Mouse (Mus musculus): ENCODE measurements around the gene Ap5s1. TPM values are rescaled to one million over a fixed set of nuclear protein-coding genes. Genes with fewer than 3 reads are reported as not detected.

Ap5s1 gene
- polyA plus RNA-seq, 1 experiment from 2014 or later: 26.7 TPM

DNA sequence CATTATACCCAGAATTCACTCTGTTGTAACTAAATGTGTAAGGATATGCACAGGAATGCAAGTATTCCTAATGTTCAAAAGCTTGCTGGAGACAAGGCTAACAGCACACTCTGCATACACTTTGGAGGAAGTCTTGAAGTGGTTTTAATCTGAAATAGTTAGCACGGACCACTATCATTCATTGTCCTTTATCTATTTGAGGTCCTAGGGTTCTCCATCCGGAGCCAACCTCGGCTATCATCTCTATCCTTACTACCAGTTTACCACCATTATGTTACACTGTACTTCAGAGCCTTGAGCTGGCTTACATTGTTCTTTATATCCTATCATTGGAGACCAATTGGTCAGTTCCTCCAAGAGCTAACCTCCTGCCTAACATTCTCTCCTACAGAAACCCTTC lies 20.4 kb downstream of the Ap5s1 start:
- Histone ChIP-seq H3K36me3 (no peaks in the 10 kb centered on the region), H3K9me3 (no peaks in the 10 kb centered on the region), H3K27ac (no peak overlapping the region), H3K27me3 (no peaks in the 10 kb centered on the region), H3K9ac (no peak overlapping the region), H3K4me3 (no peak overlapping the region), H3K4me2 (no peak overlapping the region), H3K4me1 (no peaks in the 10 kb centered on the region)
- ATAC-seq (ENCODE audit: insufficient number of reproducible peaks, low FRiP score, low TSS enrichment, low read depth): no peak
- WGBS: 84% methylated on average over 3 of the region's 3 CpGs

DNA sequence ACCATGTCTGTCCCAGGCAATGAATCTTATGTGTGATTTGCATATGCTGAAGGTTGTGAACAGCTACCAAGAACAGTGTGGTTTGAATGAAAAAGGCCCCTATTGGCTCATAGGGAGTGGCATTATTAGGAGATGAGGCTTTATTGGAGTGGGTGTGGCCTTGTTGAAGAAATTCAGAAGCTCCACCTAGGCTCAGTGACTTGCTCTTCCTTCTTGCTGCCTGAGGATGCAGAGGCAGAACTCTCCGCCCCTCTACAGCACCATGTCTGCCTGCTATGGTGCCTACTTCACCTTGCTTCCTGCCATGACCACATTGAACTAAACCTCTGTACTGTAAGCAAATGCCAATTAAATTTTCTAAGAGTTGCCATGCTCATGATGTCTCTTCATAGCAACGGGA lies 25.7 kb downstream of the Ap5s1 start:
- H3K9me3 ChIP-seq: no peaks in the 10 kb centered on the region
- H3K9ac ChIP-seq: no peak overlapping the region
- no peaks in the 10 kb centered on the region for H3K27me3 ChIP-seq
- ATAC-seq (ENCODE audit: insufficient number of reproducible peaks, low FRiP score, low TSS enrichment, low read depth): no peak
- WGBS: 87% methylated on average over 2 of the region's 2 CpGs
- no peak overlapping the region for H3K4me3 ChIP-seq
- peaks cover 18% of the 10 kb centered on the region for H3K4me1 ChIP-seq
- no peaks in the 10 kb centered on the region for H3K36me3 ChIP-seq
- no peak overlapping the region for H3K4me2 ChIP-seq
- no peak overlapping the region for H3K27ac ChIP-seq

DNA sequence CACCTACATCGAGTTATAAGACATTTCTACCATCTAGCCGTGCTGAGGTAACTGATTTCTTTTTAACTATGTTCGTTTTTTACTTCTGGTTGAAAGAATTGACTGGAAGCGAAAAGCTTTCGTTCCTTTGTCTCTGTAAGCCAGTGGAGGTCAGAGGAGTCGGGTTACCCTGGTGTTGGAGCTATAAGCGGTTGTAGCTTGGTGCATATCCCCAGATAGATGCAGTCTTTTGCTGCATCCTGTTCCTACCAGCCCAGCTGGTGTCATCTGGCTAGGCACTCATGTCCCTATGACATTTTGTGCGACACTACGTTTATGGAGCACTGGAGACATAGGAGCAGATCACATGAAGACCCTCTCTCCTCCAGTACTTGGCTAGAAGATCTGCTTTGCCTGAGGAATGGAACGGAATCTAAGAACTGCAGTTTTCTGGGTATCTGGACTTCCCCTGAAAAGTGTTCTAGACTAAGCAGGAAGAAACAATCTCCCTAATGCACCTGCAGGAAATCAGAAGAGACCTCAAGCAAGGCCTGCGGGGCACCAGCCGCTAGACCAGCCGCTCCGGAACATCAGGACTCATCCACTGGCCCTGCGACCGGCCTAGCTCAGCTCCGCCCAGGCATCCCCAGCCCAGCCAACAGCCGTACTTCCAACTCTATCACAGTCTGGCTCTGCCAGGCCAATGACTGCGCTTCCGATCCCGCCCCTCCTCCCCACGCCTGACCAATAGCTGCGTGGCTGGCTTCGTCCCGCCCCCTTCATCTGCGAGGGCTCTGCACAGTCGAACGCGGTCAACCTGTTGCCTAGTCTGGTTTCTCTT lies 26.6 kb downstream of the Ap5s1 start, which contains the start of gene Mavs:
Gene Mavs, plus strand, starts transcription at position 757 of the 820 bp plus-strand sequence.
- Histone ChIP-seq H3K36me3 (peaks cover under 1% of the 10 kb centered on the region; the same call in 1 of the 2 replicates), H3K9me3 (no peaks in the 10 kb centered on the region), H3K4me2 (peak within 1 kb of the TSS; percentile 81), H3K4me3 (peak within 1 kb of the TSS; percentile 54), H3K27ac (peak within 1 kb of the TSS; percentile 63), H3K27me3 (no peaks in the 10 kb centered on the region), H3K9ac (peak within 1 kb of the TSS; percentile 61), H3K4me1 (peaks cover 18% of the 10 kb centered on the region)
- peak; percentile 99 for ATAC-seq (ENCODE audit: insufficient number of reproducible peaks, low FRiP score, low TSS enrichment, low read depth)
- WGBS: 9% methylated on average over 29 of the region's 29 CpGs

DNA sequence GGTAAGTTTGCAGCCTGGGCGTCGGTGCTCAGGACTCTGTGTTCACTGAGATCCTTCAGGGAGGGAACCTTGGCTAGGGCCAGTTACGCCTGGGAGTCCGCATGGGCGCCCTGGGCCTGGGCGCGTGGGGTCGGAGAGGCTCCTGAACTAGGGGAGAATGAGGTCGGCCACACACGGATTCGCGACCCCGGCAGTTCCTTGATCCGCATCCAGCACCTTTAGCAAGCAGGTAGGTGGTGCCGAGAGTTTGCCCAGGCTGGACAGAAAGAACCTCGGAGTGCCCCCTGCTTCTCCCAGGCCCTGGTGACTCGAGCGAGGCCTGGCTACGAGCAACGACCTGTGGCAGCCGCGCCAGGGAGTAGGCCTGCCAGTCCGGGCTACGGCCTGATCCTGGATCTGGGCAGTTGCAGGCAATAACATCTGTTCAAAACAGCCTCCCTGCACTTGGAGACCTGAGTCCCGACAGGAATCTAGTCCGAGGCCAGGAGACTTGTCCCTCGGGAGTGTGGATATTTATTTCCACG lies 27.3 kb downstream of the Ap5s1 start:
- no peaks in the 10 kb centered on the region for H3K9me3 ChIP-seq
- WGBS: 12% methylated on average over 28 of the region's 28 CpGs
- H3K4me3 ChIP-seq: peak overlapping the region; percentile 54
- H3K9ac ChIP-seq: peak overlapping the region; percentile 61
- ATAC-seq (ENCODE audit: insufficient number of reproducible peaks, low FRiP score, low TSS enrichment, low read depth): no peak
- H3K4me1 ChIP-seq: peaks cover 18% of the 10 kb centered on the region
- peak overlapping the region; percentile 81 for H3K4me2 ChIP-seq
- peaks cover 7% of the 10 kb centered on the region for H3K36me3 ChIP-seq
- H3K27me3 ChIP-seq: no peaks in the 10 kb centered on the region
- peak overlapping the region; percentile 43 for H3K27ac ChIP-seq

DNA sequence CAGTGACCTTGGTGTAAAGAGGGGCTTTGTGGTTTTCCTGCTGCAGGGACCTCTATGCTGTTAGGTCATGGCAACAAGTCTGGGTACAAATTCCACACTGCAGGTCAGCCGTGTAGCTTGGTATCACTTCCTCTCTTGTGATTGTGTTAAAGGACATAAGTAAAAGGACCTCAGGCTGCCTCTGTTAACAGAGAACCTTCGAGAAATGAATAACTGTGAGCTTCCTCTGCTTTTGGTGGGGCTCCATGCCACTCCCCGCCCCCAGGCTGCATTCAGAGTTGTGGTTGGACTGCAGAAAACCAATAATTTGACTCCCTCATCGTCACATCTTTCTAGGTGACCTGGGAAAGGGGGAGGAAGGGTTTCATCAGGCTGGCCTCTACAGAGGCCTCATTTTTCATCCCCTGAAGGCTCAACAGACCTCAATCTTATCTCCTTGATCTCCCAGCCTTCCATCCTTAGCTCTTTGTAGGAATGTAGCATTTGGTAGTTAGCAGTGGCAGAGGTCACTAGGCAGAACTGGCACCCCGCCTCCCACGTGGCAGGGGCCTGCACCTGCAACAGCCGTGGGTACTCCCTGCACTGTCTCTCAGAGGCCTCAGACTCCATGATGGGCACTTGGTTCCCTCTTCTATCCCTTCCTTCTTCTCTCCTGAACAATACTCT lies 28.2 kb downstream of the Ap5s1 start:
- peak overlapping the region; percentile 81 for H3K4me2 ChIP-seq
- no peaks in the 10 kb centered on the region for H3K9me3 ChIP-seq
- peak overlapping the region; percentile 54 for H3K4me3 ChIP-seq
- H3K4me1 ChIP-seq: peaks cover 18% of the 10 kb centered on the region
- WGBS: 65% methylated on average over 7 of the region's 7 CpGs
- peaks cover 14% of the 10 kb centered on the region for H3K36me3 ChIP-seq
- H3K9ac ChIP-seq: no peak overlapping the region
- no peak for ATAC-seq (ENCODE audit: insufficient number of reproducible peaks, low FRiP score, low TSS enrichment, low read depth)
- no peak overlapping the region for H3K27ac ChIP-seq
- H3K27me3 ChIP-seq: no peaks in the 10 kb centered on the region

DNA sequence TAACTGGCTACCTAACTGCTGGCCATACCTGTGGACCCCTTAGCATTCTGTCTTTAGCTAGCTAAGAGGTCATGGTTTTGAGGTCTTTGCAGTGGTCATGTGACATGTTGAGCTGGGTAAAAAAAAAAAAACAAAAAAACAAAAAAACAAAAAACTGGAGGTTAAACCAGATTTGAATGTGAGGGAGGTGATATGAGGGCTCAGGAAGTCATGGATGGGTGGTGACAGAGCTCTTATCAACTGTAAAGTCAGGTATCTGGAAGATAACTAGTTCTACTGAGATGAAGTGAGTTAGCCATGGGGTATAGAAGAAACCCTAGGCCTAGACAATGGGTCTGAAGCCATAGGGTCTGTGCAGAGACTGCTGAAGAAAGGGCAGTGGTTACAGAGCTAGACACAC lies 35.3 kb downstream of the Ap5s1 start:
- Histone ChIP-seq H3K27ac (no peak overlapping the region), H3K4me1 (no peaks in the 10 kb centered on the region), H3K4me2 (no peak overlapping the region), H3K36me3 (peaks cover 84% of the 10 kb centered on the region), H3K9me3 (no peaks in the 10 kb centered on the region), H3K27me3 (no peaks in the 10 kb centered on the region), H3K4me3 (no peak overlapping the region), H3K9ac (no peak overlapping the region)
- ATAC-seq (ENCODE audit: insufficient number of reproducible peaks, low FRiP score, low TSS enrichment, low read depth): no peak

DNA sequence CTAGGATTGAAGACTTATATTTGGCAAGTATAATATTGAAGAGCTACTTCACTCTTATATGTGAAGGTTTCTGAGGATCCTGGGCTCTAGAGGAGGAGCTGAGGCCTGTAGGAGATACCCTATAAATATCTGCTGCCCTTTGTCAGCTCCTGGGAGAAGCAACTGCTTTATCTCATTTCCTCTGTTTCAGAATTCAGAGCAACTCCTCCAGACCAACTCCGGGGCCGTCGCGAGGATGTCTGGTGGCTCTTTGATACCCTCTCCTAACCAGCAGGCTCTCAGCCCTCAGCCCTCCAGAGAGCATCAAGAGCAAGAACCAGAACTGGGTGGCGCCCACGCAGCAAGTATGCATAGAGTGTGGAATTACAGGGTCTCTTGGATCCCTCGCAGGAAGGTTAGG lies 36.1 kb downstream of the Ap5s1 start:
- Histone ChIP-seq H3K4me3 (no peak overlapping the region), H3K36me3 (peaks cover 91% of the 10 kb centered on the region), H3K9ac (no peak overlapping the region), H3K27me3 (no peaks in the 10 kb centered on the region), H3K27ac (no peak overlapping the region), H3K9me3 (no peaks in the 10 kb centered on the region), H3K4me2 (no peak overlapping the region), H3K4me1 (no peaks in the 10 kb centered on the region)
- 83% methylated on average over 7 of the region's 7 CpGs for WGBS
- ATAC-seq (ENCODE audit: insufficient number of reproducible peaks, low FRiP score, low TSS enrichment, low read depth): no peak

DNA sequence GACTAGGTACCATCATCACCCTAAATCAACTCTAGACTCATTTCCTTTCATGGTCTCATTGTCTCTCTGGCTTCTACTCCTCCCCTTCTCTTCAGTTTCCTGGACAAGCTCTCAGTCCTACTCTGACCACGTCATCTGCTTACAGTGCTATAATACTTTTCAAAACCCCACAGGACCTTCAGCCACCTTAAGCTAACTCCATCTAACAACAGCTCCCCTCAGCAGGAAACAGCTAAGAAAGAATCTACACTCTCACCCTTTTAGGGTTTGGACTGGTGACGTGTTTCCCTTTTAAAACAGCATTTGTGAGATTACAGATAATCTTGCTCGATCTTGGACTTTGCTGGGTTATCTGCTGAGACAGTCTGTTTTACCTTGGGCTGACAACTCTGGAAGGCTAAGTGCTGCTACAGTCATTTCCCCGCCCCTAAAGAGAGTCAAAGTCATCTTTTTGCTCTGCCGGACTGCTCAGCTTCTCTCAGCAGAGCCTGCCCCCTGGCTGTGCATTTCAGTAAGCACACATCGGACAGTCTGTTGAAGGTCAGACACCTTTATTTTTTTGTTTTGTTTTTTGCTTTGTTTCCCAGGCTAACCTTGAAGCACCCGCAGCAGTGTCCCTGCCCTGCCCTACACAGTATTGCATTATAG lies 46.9 kb downstream of the Ap5s1 start:
- Histone ChIP-seq H3K4me2 (no peak overlapping the region), H3K4me3 (no peak overlapping the region), H3K4me1 (peaks cover 9% of the 10 kb centered on the region), H3K9ac (no peak overlapping the region), H3K36me3 (peaks cover 3% of the 10 kb centered on the region; the same call in 1 of the 2 replicates), H3K27ac (peak overlapping the region; percentile 14; the same call in 1 of the 2 replicates), H3K27me3 (no peaks in the 10 kb centered on the region), H3K9me3 (no peaks in the 10 kb centered on the region)
- ATAC-seq (ENCODE audit: insufficient number of reproducible peaks, low FRiP score, low TSS enrichment, low read depth): no peak
- WGBS: 14% methylated on average over 7 of the region's 7 CpGs

DNA sequence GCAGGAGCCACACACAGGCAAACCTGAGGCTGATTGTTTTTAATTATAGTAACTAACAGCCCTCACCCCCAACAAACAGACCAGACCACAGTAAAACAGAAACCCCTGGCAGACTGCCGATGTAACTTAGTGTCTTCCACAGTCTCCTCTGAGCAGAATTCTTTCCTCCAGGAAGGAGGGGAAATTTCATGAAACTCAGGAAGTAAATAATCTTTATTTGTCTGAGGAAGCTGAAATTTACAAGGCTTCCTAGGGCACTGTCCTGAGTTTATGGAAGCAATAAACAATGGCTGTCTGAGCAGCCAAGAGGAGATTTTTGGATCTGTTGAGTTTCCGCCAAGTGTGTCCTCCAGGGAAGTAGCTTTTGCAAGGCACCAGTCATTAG lies 47.4 kb downstream of the Ap5s1 start:
- no peak overlapping the region for H3K4me2 ChIP-seq
- H3K9ac ChIP-seq: no peak overlapping the region
- H3K4me3 ChIP-seq: no peak overlapping the region
- H3K27ac ChIP-seq: peak overlapping the region; percentile 14; the same call in 1 of the 2 replicates
- peaks cover 9% of the 10 kb centered on the region for H3K4me1 ChIP-seq
- H3K27me3 ChIP-seq: no peaks in the 10 kb centered on the region
- no peaks in the 10 kb centered on the region for H3K9me3 ChIP-seq
- H3K36me3 ChIP-seq: no peaks in the 10 kb centered on the region
- 27% methylated on average over 2 of the region's 2 CpGs for WGBS
- ATAC-seq (ENCODE audit: insufficient number of reproducible peaks, low FRiP score, low TSS enrichment, low read depth): no peak

GRCm38 (mm10) chr2:131255738-131256137 lies 48.9 kb downstream of the Ap5s1 start:
- Histone ChIP-seq H3K4me2 (no peak overlapping the region), H3K4me1 (peaks cover 11% of the 10 kb centered on the region), H3K9me3 (no peaks in the 10 kb centered on the region), H3K27ac (no peak overlapping the region), H3K27me3 (no peaks in the 10 kb centered on the region), H3K36me3 (no peaks in the 10 kb centered on the region), H3K9ac (no peak overlapping the region), H3K4me3 (no peak overlapping the region)
- WGBS: 56% methylated on average over 3 of the region's 3 CpGs
- ATAC-seq (ENCODE audit: insufficient number of reproducible peaks, low FRiP score, low TSS enrichment, low read depth): no peak

- ATAC-seq (ENCODE audit: insufficient number of reproducible peaks, low FRiP score, low TSS enrichment, low read depth): no peak
- H3K4me1 ChIP-seq: peaks cover 17% of the 10 kb centered on the region
- WGBS: 60% methylated on average over 8 of the region's 8 CpGs
These were observed 51.8 kb downstream of the Ap5s1 start for GRCm38 (mm10) chr2:131258693-131259092.

More at GRCm38 (mm10) chr2:131258693-131259092, 51.8 kb downstream of the Ap5s1 start:
- Histone ChIP-seq H3K9me3 (no peaks in the 10 kb centered on the region), H3K27ac (no peak overlapping the region), H3K27me3 (no peaks in the 10 kb centered on the region), H3K4me3 (no peak overlapping the region), H3K4me2 (no peak overlapping the region), H3K9ac (no peak overlapping the region), H3K36me3 (no peaks in the 10 kb centered on the region)

Measured in limb, embryonic 15.5 days (tissue).